Mouse (Mus musculus): ENCODE results near the gene Duoxa1.

DNA sequence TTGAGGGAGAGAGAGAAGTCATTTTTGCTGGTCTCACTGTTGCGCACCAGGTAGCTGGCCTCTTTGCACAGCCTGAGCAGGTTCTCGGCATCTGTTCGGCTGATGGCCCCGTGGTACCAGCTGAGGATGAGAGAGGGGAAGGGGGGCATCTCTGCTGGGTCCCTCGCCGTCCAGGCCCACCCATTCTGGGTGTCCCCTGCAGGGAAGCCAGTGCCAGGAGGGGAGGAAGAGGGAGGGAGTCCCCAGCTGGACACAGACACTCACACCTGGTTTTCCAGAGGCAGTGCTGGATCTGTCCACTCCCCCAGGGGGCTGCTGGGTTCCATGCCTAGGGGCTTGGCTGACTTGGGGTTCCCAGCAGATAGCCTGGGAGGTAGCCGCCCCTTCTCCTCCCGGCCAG lies 40.2 kb upstream of the Duoxa1 start:
- TF ChIP-seq POLR2A (IDR thresholded peaks at IDR 0.05; ENCODE audit: low read depth, low read length) (no peak), CTCF (IDR thresholded peaks at IDR 0.05; ENCODE audit: extremely low read depth, insufficient read length, insufficient replicate concordance, low read depth, low read length) (no peak)
